Mouse (Mus musculus): Measurements from ENCODE around the gene Iqcn. TPM values are rescaled to one million over a fixed set of nuclear protein-coding genes. Genes with fewer than 3 reads are reported as not detected.
A peak's percentile ranks its signal among the peaks of the same experiment; 100 is the strongest.

The Iqcn gene
- polyA plus RNA-seq, 1 experiment from 2014 or later = 0.02 TPM

- Histone ChIP-seq H3K27ac (no peak overlapping the region), H3K4me2 (no peak overlapping the region), H3K9ac (no peak overlapping the region), H3K36me3 (no peaks in the 10 kb centered on the region), H3K4me3 (no peak overlapping the region), H3K9me3 (no peaks in the 10 kb centered on the region), H3K4me1 (peaks cover 48% of the 10 kb centered on the region), H3K27me3 (no peaks in the 10 kb centered on the region)
- no peak for ATAC-seq (ENCODE audit: borderline replicate concordance, extremely low read depth, low FRiP score, low TSS enrichment)
- WGBS = 79% methylated on average over 1 of the region's 1 CpGs
These were observed 58.9 kb downstream of the Iqcn start for GRCm38 (mm10) chr8:70762118-70762517.

GRCm38 (mm10) chr8:70763354-70763753, 60.1 kb downstream of the Iqcn start:
- ATAC-seq (ENCODE audit: borderline replicate concordance, extremely low read depth, low FRiP score, low TSS enrichment) = no peak
- Histone ChIP-seq H3K9ac (no peak overlapping the region), H3K36me3 (peaks cover 7% of the 10 kb centered on the region), H3K27me3 (no peaks in the 10 kb centered on the region), H3K4me3 (no peak overlapping the region), H3K4me1 (peaks cover 53% of the 10 kb centered on the region), H3K27ac (no peak overlapping the region), H3K9me3 (no peaks in the 10 kb centered on the region), H3K4me2 (no peak overlapping the region)
- WGBS = 5% methylated on average over 3 of the region's 3 CpGs

GRCm38 (mm10) chr8:70764026-70764425, 60.8 kb downstream of the Iqcn start:
- Histone ChIP-seq H3K9me3 (no peaks in the 10 kb centered on the region), H3K27ac (no peak overlapping the region), H3K4me3 (no peak overlapping the region), H3K9ac (no peak overlapping the region), H3K36me3 (peaks cover 13% of the 10 kb centered on the region), H3K27me3 (no peaks in the 10 kb centered on the region), H3K4me1 (peaks cover 47% of the 10 kb centered on the region), H3K4me2 (no peak overlapping the region)
- 65% methylated on average over 8 of the region's 8 CpGs for WGBS
- no peak for ATAC-seq (ENCODE audit: borderline replicate concordance, extremely low read depth, low FRiP score, low TSS enrichment)

GRCm38 (mm10) chr8:70764676-70765075, 61.4 kb downstream of the Iqcn start:
- Histone ChIP-seq H3K9me3 (no peaks in the 10 kb centered on the region), H3K4me2 (peak overlapping the region; percentile 97; the same call in 1 of the 2 replicates), H3K36me3 (peaks cover 14% of the 10 kb centered on the region), H3K27ac (no peak overlapping the region), H3K27me3 (no peaks in the 10 kb centered on the region), H3K9ac (no peak overlapping the region), H3K4me3 (no peak overlapping the region), H3K4me1 (peaks cover 41% of the 10 kb centered on the region)
- no peak for ATAC-seq (ENCODE audit: borderline replicate concordance, extremely low read depth, low FRiP score, low TSS enrichment)
- 84% methylated on average over 13 of the region's 13 CpGs for WGBS

GRCm38 (mm10) chr8:70765329-70765728, 62.1 kb downstream of the Iqcn start:
- WGBS = 61% methylated on average over 9 of the region's 9 CpGs
- ATAC-seq (ENCODE audit: borderline replicate concordance, extremely low read depth, low FRiP score, low TSS enrichment) = no peak
- peaks cover 35% of the 10 kb centered on the region for H3K4me1 ChIP-seq
- no peak overlapping the region for H3K27ac ChIP-seq
- no peak overlapping the region; the same call in 1 of the 2 replicates for H3K9ac ChIP-seq
- H3K9me3 ChIP-seq = no peaks in the 10 kb centered on the region
- H3K36me3 ChIP-seq = peaks cover 19% of the 10 kb centered on the region
- peak overlapping the region; percentile 52 for H3K4me3 ChIP-seq
- no peaks in the 10 kb centered on the region for H3K27me3 ChIP-seq
- peak overlapping the region; percentile 97 for H3K4me2 ChIP-seq

GRCm38 (mm10) chr8:70765838-70766570, 62.7 kb downstream of the Iqcn start:
- Histone ChIP-seq H3K4me2 (peak overlapping the region; percentile 97), H3K9me3 (no peaks in the 10 kb centered on the region), H3K27ac (peak overlapping the region; percentile 70), H3K36me3 (peaks cover 26% of the 10 kb centered on the region), H3K9ac (peak overlapping the region; percentile 61), H3K27me3 (no peaks in the 10 kb centered on the region), H3K4me1 (peaks cover 34% of the 10 kb centered on the region), H3K4me3 (peak overlapping the region; percentile 52)
- WGBS = 1% methylated on average over 34 of the region's 34 CpGs
- no peak for ATAC-seq (ENCODE audit: borderline replicate concordance, extremely low read depth, low FRiP score, low TSS enrichment)

- peak overlapping the region; percentile 61 for H3K9ac ChIP-seq
- peak overlapping the region; percentile 97 for H3K4me2 ChIP-seq
- H3K36me3 ChIP-seq = peaks cover 34% of the 10 kb centered on the region
- H3K9me3 ChIP-seq = no peaks in the 10 kb centered on the region
- H3K27me3 ChIP-seq = no peaks in the 10 kb centered on the region
- H3K4me1 ChIP-seq = peaks cover 27% of the 10 kb centered on the region
- peak overlapping the region; percentile 70 for H3K27ac ChIP-seq
- ATAC-seq (ENCODE audit: borderline replicate concordance, extremely low read depth, low FRiP score, low TSS enrichment) = peak; percentile 72
- WGBS = 6% methylated on average over 21 of the region's 21 CpGs
- peak overlapping the region; percentile 52 for H3K4me3 ChIP-seq
These were observed 63.5 kb downstream of the Iqcn start for GRCm38 (mm10) chr8:70766571-70767440.

Other genes with a start within 250 kb of the Iqcn start
- gene Klhl26, start 226.5 kb upstream of the Iqcn start, polyA plus RNA-seq (2015; fragmentation: Nextera tagmentation; extraction: Ambion mirVana) = 26.2 and 27.1 TPM in 2 replicates
- gene Tmem59l, start 216.1 kb upstream of the Iqcn start, polyA plus RNA-seq (2015; fragmentation: Nextera tagmentation; extraction: Ambion mirVana) = 6.5 and 6.6 TPM in 2 replicates
- 181 and 186 TPM in 2 replicates for gene Crlf1, start 210.3 kb upstream of the Iqcn start, polyA plus RNA-seq (2015; fragmentation: Nextera tagmentation; extraction: Ambion mirVana)
- 120 and 122 TPM in 2 replicates for gene Rex1bd, start 196.7 kb upstream of the Iqcn start, polyA plus RNA-seq (2015; fragmentation: Nextera tagmentation; extraction: Ambion mirVana)
- 909 and 953 TPM in 2 replicates for gene Uba52, start 192.7 kb upstream of the Iqcn start, polyA plus RNA-seq (2015; fragmentation: Nextera tagmentation; extraction: Ambion mirVana)
- 307 and 313 TPM in 2 replicates for gene Fkbp8, start 175.7 kb upstream of the Iqcn start, polyA plus RNA-seq (2015; fragmentation: Nextera tagmentation; extraction: Ambion mirVana)
- 50.0 and 54.4 TPM in 2 replicates for gene Kxd1, start 175.5 kb upstream of the Iqcn start, polyA plus RNA-seq (2015; fragmentation: Nextera tagmentation; extraction: Ambion mirVana)
- gene Ell, start 164.0 kb upstream of the Iqcn start, polyA plus RNA-seq (2015; fragmentation: Nextera tagmentation; extraction: Ambion mirVana) = 17.2 and 17.5 TPM in 2 replicates
- 134 TPM in 2 replicates for gene Isyna1, start 109.1 kb upstream of the Iqcn start, polyA plus RNA-seq (2015; fragmentation: Nextera tagmentation; extraction: Ambion mirVana)
- gene Ssbp4, start 94.6 kb upstream of the Iqcn start, polyA plus RNA-seq (2015; fragmentation: Nextera tagmentation; extraction: Ambion mirVana) = 111 and 122 TPM in 2 replicates
- gene Lrrc25, start 87.3 kb upstream of the Iqcn start, polyA plus RNA-seq (2015; fragmentation: Nextera tagmentation; extraction: Ambion mirVana) = 1.9 and 2.5 TPM in 2 replicates
- 0.31 and 0.45 TPM in 2 replicates for gene Gdf15, start 71.0 kb upstream of the Iqcn start, polyA plus RNA-seq (2015; fragmentation: Nextera tagmentation; extraction: Ambion mirVana)
- gene Pgpep1, start 43.1 kb upstream of the Iqcn start, polyA plus RNA-seq (2015; fragmentation: Nextera tagmentation; extraction: Ambion mirVana) = 38.5 and 47.7 TPM in 2 replicates
- gene Lsm4, start 30.2 kb upstream of the Iqcn start, polyA plus RNA-seq (2015; fragmentation: Nextera tagmentation; extraction: Ambion mirVana) = 268 and 320 TPM in 2 replicates
- gene Jund, start 4.5 kb upstream of the Iqcn start, polyA plus RNA-seq (2015; fragmentation: Nextera tagmentation; extraction: Ambion mirVana) = 49.7 TPM in 2 replicates
- not detected in 2 replicates for gene Gm3336, start 15.1 kb downstream of the Iqcn start, polyA plus RNA-seq (2015; fragmentation: Nextera tagmentation; extraction: Ambion mirVana)
- 0.08 and 0.16 TPM in 2 replicates for gene Pde4c, start 20.3 kb downstream of the Iqcn start, polyA plus RNA-seq (2015; fragmentation: Nextera tagmentation; extraction: Ambion mirVana)
- gene Rab3a, start 51.2 kb downstream of the Iqcn start, polyA plus RNA-seq (2015; fragmentation: Nextera tagmentation; extraction: Ambion mirVana) = 12.8 and 12.9 TPM in 2 replicates
- gene Mpv17l2, start 57.5 kb downstream of the Iqcn start, polyA plus RNA-seq (2015; fragmentation: Nextera tagmentation; extraction: Ambion mirVana) = 35.4 and 36.2 TPM in 2 replicates
- 56.1 and 56.8 TPM in 2 replicates for gene Pik3r2, start 73.3 kb downstream of the Iqcn start, polyA plus RNA-seq (2015; fragmentation: Nextera tagmentation; extraction: Ambion mirVana)
- 13.6 and 15.8 TPM in 2 replicates for gene Mast3, start 101.6 kb downstream of the Iqcn start, polyA plus RNA-seq (2015; fragmentation: Nextera tagmentation; extraction: Ambion mirVana)
- 0.16 and 0.27 TPM in 2 replicates for gene Il12rb1, start 105.0 kb downstream of the Iqcn start, polyA plus RNA-seq (2015; fragmentation: Nextera tagmentation; extraction: Ambion mirVana)
- 4.5 and 5.5 TPM in 2 replicates for gene Arrdc2, start 136.3 kb downstream of the Iqcn start, polyA plus RNA-seq (2015; fragmentation: Nextera tagmentation; extraction: Ambion mirVana)
- 1.2 TPM in 2 replicates for gene Kcnn1, start 159.8 kb downstream of the Iqcn start, polyA plus RNA-seq (2015; fragmentation: Nextera tagmentation; extraction: Ambion mirVana)
- gene Ccdc124, start 170.5 kb downstream of the Iqcn start, polyA plus RNA-seq (2015; fragmentation: Nextera tagmentation; extraction: Ambion mirVana) = 112 and 118 TPM in 2 replicates
- gene Slc5a5, start 189.3 kb downstream of the Iqcn start, polyA plus RNA-seq (2015; fragmentation: Nextera tagmentation; extraction: Ambion mirVana) = 0.25 and 0.29 TPM in 2 replicates
- gene Rpl18a, start 194.0 kb downstream of the Iqcn start, polyA plus RNA-seq (2015; fragmentation: Nextera tagmentation; extraction: Ambion mirVana) = 4,502 and 4,535 TPM in 2 replicates
- 49.8 and 50.9 TPM in 2 replicates for gene Map1s, start 202.5 kb downstream of the Iqcn start, polyA plus RNA-seq (2015; fragmentation: Nextera tagmentation; extraction: Ambion mirVana)

Data from lung, embryonic 15.5 days (tissue).